Mouse (Mus musculus): ENCODE measurements around the gene Gse1. TPM values are rescaled to one million over a fixed set of nuclear protein-coding genes. Genes with fewer than 3 reads are reported as not detected.

The Gse1 gene
- total RNA-seq, 2 experiments from 2014 or later = 8.4 to 32.7 TPM

- ATAC-seq (replicated peaks; ENCODE audit: poor library complexity, severe bottlenecking) = no peak
Measured at GRCm38 (mm10) chr8:120384745-120385144, 156.5 kb downstream of the Gse1 start.

- ATAC-seq (replicated peaks; ENCODE audit: poor library complexity, severe bottlenecking) = no peak
Measured at GRCm38 (mm10) chr8:120388246-120388645, 160.0 kb downstream of the Gse1 start.

GRCm38 (mm10) chr8:120390598-120390997 is 162.3 kb downstream of the Gse1 start:
- ATAC-seq (replicated peaks; ENCODE audit: poor library complexity, severe bottlenecking) = no peak

- ATAC-seq (replicated peaks; ENCODE audit: poor library complexity, severe bottlenecking) = no peak
Measured at GRCm38 (mm10) chr8:120391856-120392255, 163.6 kb downstream of the Gse1 start.

- ATAC-seq (replicated peaks; ENCODE audit: poor library complexity, severe bottlenecking) = no peak
Measured at GRCm38 (mm10) chr8:120393085-120393484, 164.8 kb downstream of the Gse1 start.

- no peak for ATAC-seq (replicated peaks; ENCODE audit: poor library complexity, severe bottlenecking)
Measured at GRCm38 (mm10) chr8:120393871-120394275, 165.6 kb downstream of the Gse1 start.

- ATAC-seq (replicated peaks; ENCODE audit: poor library complexity, severe bottlenecking) = no peak
Measured at GRCm38 (mm10) chr8:120395892-120396291, 167.6 kb downstream of the Gse1 start.

GRCm38 (mm10) chr8:120396756-120397155 is 168.5 kb downstream of the Gse1 start:
- ATAC-seq (replicated peaks; ENCODE audit: poor library complexity, severe bottlenecking) = no peak

GRCm38 (mm10) chr8:120397444-120398411 is 169.5 kb downstream of the Gse1 start:
- ATAC-seq (replicated peaks; ENCODE audit: poor library complexity, severe bottlenecking) = no peak

GRCm38 (mm10) chr8:120399212-120399934 is 171.1 kb downstream of the Gse1 start:
- ATAC-seq (replicated peaks; ENCODE audit: poor library complexity, severe bottlenecking) = no peak

- ATAC-seq (replicated peaks; ENCODE audit: poor library complexity, severe bottlenecking) = no peak
Measured at GRCm38 (mm10) chr8:120401216-120401615, 173.0 kb downstream of the Gse1 start.

GRCm38 (mm10) chr8:120401712-120402111 is 173.5 kb downstream of the Gse1 start:
- no peak for ATAC-seq (replicated peaks; ENCODE audit: poor library complexity, severe bottlenecking)

GRCm38 (mm10) chr8:120403606-120404269 is 175.5 kb downstream of the Gse1 start:
- ATAC-seq (replicated peaks; ENCODE audit: poor library complexity, severe bottlenecking) = 0 out of 2 replicates have a peak, but pooled peaks have one; percentile 14

- peak; percentile 63 for ATAC-seq (replicated peaks; ENCODE audit: poor library complexity, severe bottlenecking)
Measured at GRCm38 (mm10) chr8:120404609-120405036, 176.4 kb downstream of the Gse1 start.

GRCm38 (mm10) chr8:120406008-120406632 is 177.9 kb downstream of the Gse1 start:
- peak; percentile 28; the same call in 1 of the 2 replicates for ATAC-seq (replicated peaks; ENCODE audit: poor library complexity, severe bottlenecking)

GRCm38 (mm10) chr8:120407701-120408240 is 179.5 kb downstream of the Gse1 start:
- ATAC-seq (replicated peaks; ENCODE audit: poor library complexity, severe bottlenecking) = 0 out of 2 replicates have a peak, but pooled peaks have one; percentile 34

- no peak for ATAC-seq (replicated peaks; ENCODE audit: poor library complexity, severe bottlenecking)
Measured at GRCm38 (mm10) chr8:120408241-120409215, 180.3 kb downstream of the Gse1 start.

GRCm38 (mm10) chr8:120409371-120410013 is 181.2 kb downstream of the Gse1 start:
- ATAC-seq (replicated peaks; ENCODE audit: poor library complexity, severe bottlenecking) = no peak
